Mouse (Mus musculus) kidney, postnatal 0 days (tissue): Measurements from ENCODE around the gene Erg28. TPM values are rescaled to one million over a fixed set of nuclear protein-coding genes. Genes with fewer than 3 reads are reported as not detected.

Experiments used
- ATAC-seq: fragments of 200-750 bp; cut with Nextera tagmentation; replicated peaks from 2 replicates; pipeline ENCODE4 v1.8.0; 2017; ENCODE audit warnings: low read depth, moderate number of reproducible peaks, moderate TSS enrichment, moderate library complexity; ENCODE audit not compliant: low FRiP score
- DNase-seq: peaks from one replicate; pipeline ENCODE4 v3.0.0-alpha.2; 2016; ENCODE audit warnings: low spot score
- H3K27ac ChIP-seq: fragments of 300-500 bp; sonication (generic); 2 replicates; pipeline ENCODE4 v1.5.1; 2014; ENCODE audit warnings: mild to moderate bottlenecking
- H3K27me3 ChIP-seq: fragments of 300-500 bp; sonication (generic); 2 replicates; pipeline ENCODE4 v1.6.1; 2014; ENCODE audit warnings: low read length, mixed read lengths; ENCODE audit not compliant: insufficient read depth
- H3K36me3 ChIP-seq: fragments of 300-500 bp; sonication (generic); 2 replicates; pipeline ENCODE4 v1.6.1; 2014; ENCODE audit warnings: low read length, mixed read lengths; ENCODE audit not compliant: insufficient read depth
- H3K4me1 ChIP-seq: fragments of 300-500 bp; sonication (generic); replicated peaks from 2 replicates; pipeline ENCODE4 v1.6.1; 2014; ENCODE audit warnings: antibody characterized with exemption, low read length, mixed read lengths; ENCODE audit not compliant: insufficient read depth
- H3K4me2 ChIP-seq: fragments of 300-500 bp; sonication (generic); 2 replicates; pipeline ENCODE4 v1.6.1; 2014; ENCODE audit warnings: mild to moderate bottlenecking, low read length, moderate library complexity, mixed read lengths
- H3K4me3 ChIP-seq: fragments of 300-500 bp; sonication (generic); replicated peaks from 2 replicates; pipeline ENCODE4 v1.5.1; 2014; ENCODE audit warnings: low read depth, low read length
- H3K9ac ChIP-seq: fragments of 300-500 bp; sonication (generic); 2 replicates; pipeline ENCODE4 v1.6.1; 2014; ENCODE audit warnings: low read depth, low read length
- H3K9me3 ChIP-seq: fragments of 300-500 bp; sonication (generic); replicated peaks from 2 replicates; pipeline ENCODE4 v1.6.1; 2016; ENCODE audit warnings: low read length, inconsistent platforms, mixed read lengths
- CTCF ChIP-seq: IDR thresholded peaks from 2 replicates; pipeline ENCODE4 v1.5.1; 2016; ENCODE audit warnings: antibody characterized with exemption, low read depth, mild to moderate bottlenecking, moderate library complexity
- WGBS: fragments of 180-500 bp; shearing (Covaris S2); extraction: QIAGEN DNeasy Blood & Tissue Kit; methylation state at CpG from one replicate; pipeline ENCODE4 v1.1.7; 2014; 5-methylcytosine and 5-hydroxymethylcytosine counted together
- polyA plus RNA-seq: library from polyadenylated mRNA; unstranded; fragments of >200 nt; fragmentation: Nextera tagmentation; extraction: Ambion mirVana; gene quantifications from 2 replicates; pipeline ENCODE4 v1.2.1, GENCODE M21; 2015

The Erg28 gene
- polyA plus RNA-seq, 1 experiment from 2014 or later = 111 TPM

DNA sequence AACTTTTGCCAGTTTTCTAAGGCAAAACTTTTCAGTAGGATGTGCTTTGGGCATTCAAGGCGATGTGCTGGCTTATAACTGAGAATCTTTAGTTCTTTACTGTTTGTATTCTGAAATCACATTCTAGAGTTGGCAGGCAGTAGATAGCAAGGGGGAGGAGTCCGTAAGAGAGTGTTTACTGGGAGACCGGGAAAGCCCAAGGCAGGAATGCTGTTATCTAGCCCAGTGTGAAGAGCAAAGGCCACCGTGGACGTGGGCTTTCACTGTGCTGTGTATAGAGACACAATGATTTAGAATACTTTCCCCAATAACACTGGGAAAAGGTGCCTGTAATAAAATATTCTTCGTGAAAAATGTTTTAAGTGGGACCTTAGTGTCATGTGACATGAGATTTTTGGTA, 14.6 kb downstream of the Erg28 start:
- Histone ChIP-seq H3K4me2 (no peak overlapping the region), H3K4me1 (no peaks in the 10 kb centered on the region), H3K36me3 (0 out of 2 replicates have a peak, but pooled peaks cover 3% of the 10 kb centered on the region), H3K27me3 (no peaks in the 10 kb centered on the region), H3K4me3 (no peak overlapping the region), H3K27ac (no peak overlapping the region), H3K9me3 (no peaks in the 10 kb centered on the region), H3K9ac (no peak overlapping the region)
- 60% methylated on average over 6 of the region's 6 CpGs for WGBS
- ATAC-seq (no peak), DNase-seq (no peak)
- no peak for TF ChIP-seq CTCF

DNA sequence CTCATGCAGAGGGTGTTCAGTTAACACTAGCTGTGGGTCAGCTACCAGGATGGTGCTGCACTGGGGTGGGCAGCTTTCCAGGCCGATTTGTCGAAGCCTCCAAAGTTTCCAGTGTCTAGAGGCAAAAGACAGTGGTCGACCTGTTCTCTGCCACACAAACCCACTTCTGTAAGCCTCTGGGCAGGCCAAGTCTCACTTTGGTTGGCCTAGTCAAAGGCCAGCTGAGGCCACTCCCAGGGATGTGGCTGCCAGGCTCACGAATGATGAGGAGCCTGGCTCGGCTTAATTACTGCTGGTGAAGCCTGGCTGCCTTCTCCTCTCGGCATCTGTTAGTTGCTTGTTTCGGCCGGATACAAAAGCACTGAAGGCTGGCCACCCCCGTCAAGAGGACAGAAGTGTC, 24.3 kb downstream of the Erg28 start:
- ATAC-seq (no peak), DNase-seq (no peak)
- TF ChIP-seq CTCF = no peak
- H3K9ac ChIP-seq = no peak overlapping the region
- no peak overlapping the region for H3K4me2 ChIP-seq
- H3K36me3 ChIP-seq = no peaks in the 10 kb centered on the region
- WGBS = 36% methylated on average over 9 of the region's 9 CpGs
- H3K4me3 ChIP-seq = no peak overlapping the region
- H3K27ac ChIP-seq = no peak overlapping the region
- no peaks in the 10 kb centered on the region for H3K9me3 ChIP-seq
- no peaks in the 10 kb centered on the region for H3K27me3 ChIP-seq
- no peaks in the 10 kb centered on the region for H3K4me1 ChIP-seq

GRCm38 (mm10) chr12:85795551-85795950, 28.8 kb downstream of the Erg28 start:
- Histone ChIP-seq H3K4me3 (no peak overlapping the region), H3K36me3 (no peaks in the 10 kb centered on the region), H3K9ac (no peak overlapping the region), H3K9me3 (no peaks in the 10 kb centered on the region), H3K27ac (no peak overlapping the region), H3K4me1 (no peaks in the 10 kb centered on the region), H3K27me3 (no peaks in the 10 kb centered on the region), H3K4me2 (no peak overlapping the region)
- no peak for TF ChIP-seq CTCF
- ATAC-seq (no peak), DNase-seq (no peak)
- 62% methylated on average over 1 of the region's 1 CpGs for WGBS

GRCm38 (mm10) chr12:85794094-85794493, 30.3 kb downstream of the Erg28 start:
- no peaks in the 10 kb centered on the region for H3K36me3 ChIP-seq
- no peak overlapping the region for H3K9ac ChIP-seq
- no peaks in the 10 kb centered on the region for H3K27me3 ChIP-seq
- TF ChIP-seq CTCF = no peak
- H3K4me1 ChIP-seq = no peaks in the 10 kb centered on the region
- no peak overlapping the region for H3K4me3 ChIP-seq
- no peak overlapping the region for H3K27ac ChIP-seq
- no peaks in the 10 kb centered on the region for H3K9me3 ChIP-seq
- DNase-seq = no peak
- no peak overlapping the region for H3K4me2 ChIP-seq
- ATAC-seq = no peak
- 74% methylated on average over 2 of the region's 2 CpGs for WGBS

DNA sequence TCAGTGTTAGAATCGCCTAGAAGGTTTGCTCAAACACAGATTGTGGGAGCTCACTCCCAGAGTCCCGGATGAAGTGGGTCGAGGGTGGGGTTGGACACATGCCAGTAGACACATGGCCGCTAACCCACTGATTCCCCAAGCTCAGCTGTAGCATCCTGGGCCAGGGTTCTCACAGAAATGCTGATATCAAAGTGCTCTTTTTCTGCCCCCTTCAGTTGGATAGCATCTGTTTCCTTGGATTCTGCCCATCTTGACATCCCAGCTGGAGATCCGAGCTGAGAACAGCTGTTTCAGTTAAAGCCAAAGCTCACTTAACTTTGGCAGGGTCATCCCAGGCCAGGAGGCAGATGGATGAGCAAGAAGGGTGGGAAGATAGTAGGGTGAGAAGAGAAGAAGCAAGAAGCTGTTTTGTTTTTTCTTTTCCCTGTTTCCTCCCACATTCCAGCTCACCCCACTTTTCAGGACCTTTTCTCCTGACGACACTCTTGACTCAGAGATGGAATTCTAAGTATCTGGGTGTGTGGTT, 31.5 kb downstream of the Erg28 start:
- H3K4me2 ChIP-seq = no peak overlapping the region
- H3K4me3 ChIP-seq = no peak overlapping the region
- WGBS = 38% methylated on average over 6 of the region's 6 CpGs
- H3K4me1 ChIP-seq = no peaks in the 10 kb centered on the region
- TF ChIP-seq CTCF = no peak
- no peaks in the 10 kb centered on the region for H3K27me3 ChIP-seq
- no peak for ATAC-seq
- no peaks in the 10 kb centered on the region for H3K36me3 ChIP-seq
- no peaks in the 10 kb centered on the region for H3K9me3 ChIP-seq
- DNase-seq = peak; percentile 22
- no peak overlapping the region for H3K27ac ChIP-seq
- H3K9ac ChIP-seq = no peak overlapping the region

GRCm38 (mm10) chr12:85792158-85792557, 32.2 kb downstream of the Erg28 start:
- Histone ChIP-seq H3K4me2 (no peak overlapping the region), H3K9me3 (no peaks in the 10 kb centered on the region), H3K36me3 (no peaks in the 10 kb centered on the region), H3K27me3 (no peaks in the 10 kb centered on the region), H3K27ac (no peak overlapping the region), H3K4me3 (no peak overlapping the region), H3K4me1 (no peaks in the 10 kb centered on the region), H3K9ac (no peak overlapping the region)
- DNase-seq (no peak), ATAC-seq (no peak)
- 89% methylated on average over 4 of the region's 4 CpGs for WGBS
- no peak for TF ChIP-seq CTCF
